Mouse (Mus musculus): Measurements from ENCODE around the gene Usp36. TPM values are rescaled to one million over a fixed set of nuclear protein-coding genes. Genes with fewer than 3 reads are reported as not detected.
"Not testable (repeated sequence)": the region's sequence is repeated elsewhere in the genome, so short reads cannot be mapped to it uniquely, and the experiment has no call there.

The Usp36 gene
- total RNA-seq, 2 experiments from 2014 or later: 24.8 to 26.3 TPM

- DNase-seq (ENCODE audit: low spot score in 2 of 2): no peak
- intact Hi-C loops (cut with DNase I): no loop called here
Measured at GRCm38 (mm10) chr11:118312132-118312723, 22.2 kb upstream of the Usp36 start.

GRCm38 (mm10) chr11:118307962-118308361 lies 17.9 kb upstream of the Usp36 start:
- DNase-seq (ENCODE audit: low spot score in 2 of 2); intact Hi-C loops (cut with DNase I): not testable (repeated sequence)

- DNase-seq (ENCODE audit: low spot score in 2 of 2); intact Hi-C loops (cut with DNase I): not testable (repeated sequence)
Measured at GRCm38 (mm10) chr11:118303959-118304358, 13.9 kb upstream of the Usp36 start.

GRCm38 (mm10) chr11:118298810-118299209 lies 8.8 kb upstream of the Usp36 start:
- intact Hi-C loops (cut with DNase I): no loop called here
- no peak for DNase-seq (ENCODE audit: low spot score in 2 of 2)

GRCm38 (mm10) chr11:118297967-118298366 lies 7.9 kb upstream of the Usp36 start:
- DNase-seq (ENCODE audit: low spot score in 2 of 2): no peak
- intact Hi-C loops (cut with DNase I): no loop called here

GRCm38 (mm10) chr11:118295026-118295425 lies 5.0 kb upstream of the Usp36 start:
- intact Hi-C loops (cut with DNase I): no loop called here
- no peak for DNase-seq (ENCODE audit: low spot score in 2 of 2)

GRCm38 (mm10) chr11:118292671-118293070 lies 2.6 kb upstream of the Usp36 start:
- DNase-seq (ENCODE audit: low spot score in 2 of 2): no peak
- intact Hi-C loops (cut with DNase I): no loop called here

GRCm38 (mm10) chr11:118289562-118289961 lies 482 bp downstream of the Usp36 start:
- no peak for DNase-seq (ENCODE audit: low spot score in 2 of 2)
- intact Hi-C loops (cut with DNase I): no loop called here

GRCm38 (mm10) chr11:118289037-118289511 lies 970 bp downstream of the Usp36 start:
- DNase-seq (ENCODE audit: low spot score in 2 of 2): peak in 1 of 2 experiments; percentile 83
- intact Hi-C loops (cut with DNase I): no loop called here

- intact Hi-C loops (cut with DNase I): no loop called here
Measured at GRCm38 (mm10) chr11:118287573-118287972, 2.5 kb downstream of the Usp36 start.

GRCm38 (mm10) chr11:118286434-118286833 lies 3.6 kb downstream of the Usp36 start:
- intact Hi-C loops (cut with DNase I): no loop called here
- no peak for DNase-seq (ENCODE audit: low spot score in 2 of 2)

More at GRCm38 (mm10) chr11:118287573-118287972, 2.5 kb downstream of the Usp36 start:
- no peak for DNase-seq (ENCODE audit: low spot score in 2 of 2)

- no peak for DNase-seq (ENCODE audit: low spot score in 2 of 2)
- intact Hi-C loops (cut with DNase I): no loop called here
Measured at GRCm38 (mm10) chr11:118285791-118286190, 4.3 kb downstream of the Usp36 start.

- intact Hi-C loops (cut with DNase I): no loop called here
- DNase-seq (ENCODE audit: low spot score in 2 of 2): no peak
Measured at GRCm38 (mm10) chr11:118280218-118280617, 9.8 kb downstream of the Usp36 start.

GRCm38 (mm10) chr11:118276328-118276727 lies 13.7 kb downstream of the Usp36 start:
- intact Hi-C loops (cut with DNase I): no loop called here
- no peak for DNase-seq (ENCODE audit: low spot score in 2 of 2)

GRCm38 (mm10) chr11:118275092-118275491 lies 15.0 kb downstream of the Usp36 start:
- DNase-seq (ENCODE audit: low spot score in 2 of 2): no peak
- intact Hi-C loops (cut with DNase I): no loop called here

- intact Hi-C loops (cut with DNase I): no loop called here
- peak in 1 of 2 experiments; percentile 37 for DNase-seq (ENCODE audit: low spot score in 2 of 2)
Measured at GRCm38 (mm10) chr11:118269827-118270226, 20.2 kb downstream of the Usp36 start.

- no peak for DNase-seq (ENCODE audit: low spot score in 2 of 2)
- intact Hi-C loops (cut with DNase I): no loop called here
Measured at GRCm38 (mm10) chr11:118266666-118267046, 23.4 kb downstream of the Usp36 start.

GRCm38 (mm10) chr11:118266044-118266665 lies 23.9 kb downstream of the Usp36 start:
- DNase-seq (ENCODE audit: low spot score in 2 of 2): no peak
- intact Hi-C loops (cut with DNase I): no loop called here

- intact Hi-C loops (cut with DNase I): no loop called here
Measured at GRCm38 (mm10) chr11:118265621-118266020, 24.4 kb downstream of the Usp36 start.

GRCm38 (mm10) chr11:118263146-118263545 lies 26.9 kb downstream of the Usp36 start:
- DNase-seq (ENCODE audit: low spot score in 2 of 2): peak; percentile 27 to 52
- intact Hi-C loops (cut with DNase I): no loop called here

More at GRCm38 (mm10) chr11:118265621-118266020, 24.4 kb downstream of the Usp36 start:
- DNase-seq (ENCODE audit: low spot score in 2 of 2): no peak

- DNase-seq (ENCODE audit: low spot score in 2 of 2): no peak
- intact Hi-C loops (cut with DNase I): no loop called here
Measured at GRCm38 (mm10) chr11:118260081-118260480, 30.0 kb downstream of the Usp36 start.

Measured in left cerebral cortex, postnatal 14 days (tissue).